Mouse (Mus musculus): ENCODE results near the gene Lrrc75b.

DNA sequence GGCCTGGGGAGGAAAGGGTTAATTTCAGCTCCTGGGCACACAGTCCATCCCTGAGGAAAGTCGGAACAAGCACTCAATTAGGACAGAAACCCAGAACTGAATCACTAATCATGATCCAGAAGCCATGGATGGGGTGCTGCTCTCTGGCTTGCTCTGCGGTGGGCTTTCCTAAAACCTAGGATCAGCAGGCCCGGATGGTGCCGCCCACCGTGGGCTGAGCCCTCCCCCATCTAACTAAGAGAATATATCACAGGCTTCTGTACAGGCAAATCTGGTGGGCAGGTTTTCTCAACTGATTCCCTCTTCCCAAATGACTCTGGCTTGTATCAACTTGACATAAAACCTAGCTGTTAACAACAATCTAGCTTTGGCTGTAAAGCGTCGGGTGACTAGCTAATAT, 12.2 kb downstream of the Lrrc75b start:
- no peak for TF ChIP-seq CTCF (conservative IDR thresholded peaks at IDR 0.05; ENCODE audit: low read length)
- no peak for TF ChIP-seq POU5F1 (IDR thresholded peaks at IDR 0.05; ENCODE audit: borderline replicate concordance, low read length)
- TF ChIP-seq NANOG (IDR thresholded peaks at IDR 0.05; ENCODE audit: borderline replicate concordance, low read length): no peak
